Mouse (Mus musculus) c-Kit-positive CD71-negative TER-119-negative erythroid progenitor cells, embryonic 14.5 days (primary cell): ENCODE measurements around the gene Pbx2.

Source experiments
- DNase-seq: peaks from one replicate; pipeline ENCODE4 v3.0.0-alpha.2; 2013; ENCODE audit warnings: low read depth

Pbx2 gene

DNA sequence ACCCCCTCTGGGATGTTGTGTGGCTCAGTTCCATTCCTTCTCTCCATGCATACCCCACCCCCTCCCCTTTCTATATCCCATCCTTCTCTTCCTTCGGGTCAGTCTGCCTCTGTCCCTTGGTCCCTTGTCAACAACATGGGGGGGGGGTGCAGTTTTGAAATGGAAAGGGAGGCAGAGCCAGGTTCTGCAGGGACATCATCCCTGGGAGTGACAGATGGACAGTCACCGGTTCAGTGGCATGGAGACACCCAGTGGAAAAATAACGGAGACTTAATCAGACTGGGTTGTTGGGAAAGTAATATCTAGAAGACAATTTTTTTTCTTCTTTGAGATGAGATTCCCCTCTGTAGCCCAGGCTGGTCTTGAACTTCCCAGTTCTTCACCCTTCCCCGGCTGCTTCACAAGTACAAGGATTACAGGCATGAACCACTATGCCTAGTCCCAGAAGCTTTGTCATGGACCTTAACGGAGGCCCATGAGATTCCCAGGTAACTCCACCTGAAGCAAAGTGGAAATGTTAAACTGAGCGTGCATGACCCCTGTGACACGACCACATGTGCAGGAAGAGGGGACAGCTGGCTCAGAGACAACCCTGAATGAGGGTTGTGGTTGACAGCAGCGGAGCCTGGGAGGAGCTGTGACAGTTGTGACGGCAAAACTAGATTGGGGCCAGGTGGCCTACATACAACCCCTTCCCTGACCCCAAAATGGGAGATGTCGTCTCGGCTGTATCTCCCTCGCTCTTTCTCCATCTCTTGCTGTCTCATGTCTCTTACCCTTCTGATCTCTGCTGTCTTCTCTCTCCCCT lies 38.9 kb downstream of the Pbx2 start:
- no peak for DNase-seq

DNA sequence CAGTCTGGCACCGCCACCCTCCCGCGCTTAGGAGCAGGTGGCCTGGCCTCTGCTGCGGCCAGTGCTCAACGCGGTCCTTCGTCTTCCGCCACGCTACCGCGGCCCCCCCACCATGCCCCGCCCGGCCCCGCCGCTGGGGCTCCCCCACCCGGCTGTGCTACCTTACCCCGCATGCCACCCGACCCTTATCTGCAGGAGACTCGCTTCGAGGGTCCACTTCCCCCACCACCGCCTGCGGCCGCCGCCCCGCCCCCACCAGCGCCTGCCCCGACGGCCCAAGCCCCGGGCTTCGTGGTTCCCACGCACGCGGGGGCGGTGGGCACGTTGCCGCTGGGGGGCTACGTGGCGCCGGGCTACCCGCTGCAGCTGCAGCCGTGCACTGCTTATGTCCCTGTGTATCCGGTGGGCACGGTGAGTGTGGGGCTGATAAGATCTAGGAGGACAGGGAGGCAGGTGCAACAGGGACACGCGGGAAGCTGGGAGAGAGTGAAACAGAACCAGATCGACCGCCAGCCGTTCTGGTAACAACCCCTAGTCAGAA lies 39.8 kb downstream of the Pbx2 start:
- no peak for DNase-seq

DNA sequence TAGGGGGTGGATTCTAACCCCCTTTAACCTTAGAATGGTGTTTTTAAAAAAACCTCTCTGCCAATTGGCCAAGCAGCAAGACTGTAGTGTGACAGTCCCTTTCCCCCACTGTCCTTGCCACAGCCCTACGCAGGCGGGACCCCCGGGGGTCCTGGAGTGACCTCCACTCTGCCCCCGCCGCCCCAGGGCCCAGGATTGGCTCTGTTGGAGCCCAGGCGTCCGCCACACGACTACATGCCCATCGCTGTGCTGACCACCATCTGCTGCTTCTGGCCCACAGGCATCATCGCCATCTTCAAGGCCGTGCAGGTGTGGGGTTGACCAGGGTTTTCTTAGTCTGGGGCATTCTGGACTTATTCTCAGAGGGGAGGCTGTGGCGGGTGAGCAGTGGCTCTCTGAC lies 40.6 kb downstream of the Pbx2 start:
- no peak for DNase-seq

DNA sequence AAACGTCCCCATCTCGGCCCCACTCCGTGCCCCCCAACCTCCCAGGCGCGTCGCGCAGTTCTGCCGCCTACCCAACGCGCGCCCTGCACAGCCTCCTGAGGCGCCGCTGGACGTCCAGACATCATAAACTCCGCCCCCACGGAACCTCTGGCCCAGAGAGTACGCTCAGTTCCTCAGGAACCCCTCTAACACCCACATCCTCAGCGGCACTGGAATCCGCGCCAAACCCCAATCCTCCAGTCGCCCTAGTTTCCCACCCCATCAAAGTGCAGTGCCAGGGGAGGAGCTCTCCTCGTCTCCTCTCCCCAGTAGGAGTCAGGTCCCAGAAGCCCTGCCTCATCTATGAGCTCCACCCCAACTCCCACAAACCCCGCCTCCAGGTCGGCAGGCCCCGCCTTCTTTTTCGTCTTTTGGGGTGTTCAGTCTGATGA lies 41.2 kb downstream of the Pbx2 start:
- no peak for DNase-seq

DNA sequence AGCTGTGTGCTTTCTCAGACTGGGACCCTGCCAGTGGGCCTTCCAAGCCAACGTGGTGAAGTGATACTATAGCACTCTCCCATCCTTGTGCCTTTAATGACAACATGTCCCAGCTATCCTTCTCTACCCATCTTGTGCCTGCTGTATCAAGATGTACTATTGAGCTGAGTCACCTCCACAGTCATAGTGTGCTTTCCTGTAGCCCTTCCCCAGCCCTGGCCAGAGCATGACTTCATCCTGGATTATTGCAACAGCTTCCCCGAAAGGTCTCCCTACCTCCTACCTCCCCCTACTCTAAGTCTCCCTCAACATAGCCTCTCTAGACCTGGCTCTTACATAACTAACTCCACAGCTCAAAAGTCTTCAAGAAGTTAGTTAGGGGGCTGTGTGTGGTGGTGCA lies 44.6 kb downstream of the Pbx2 start:
- DNase-seq, result no peak

DNA sequence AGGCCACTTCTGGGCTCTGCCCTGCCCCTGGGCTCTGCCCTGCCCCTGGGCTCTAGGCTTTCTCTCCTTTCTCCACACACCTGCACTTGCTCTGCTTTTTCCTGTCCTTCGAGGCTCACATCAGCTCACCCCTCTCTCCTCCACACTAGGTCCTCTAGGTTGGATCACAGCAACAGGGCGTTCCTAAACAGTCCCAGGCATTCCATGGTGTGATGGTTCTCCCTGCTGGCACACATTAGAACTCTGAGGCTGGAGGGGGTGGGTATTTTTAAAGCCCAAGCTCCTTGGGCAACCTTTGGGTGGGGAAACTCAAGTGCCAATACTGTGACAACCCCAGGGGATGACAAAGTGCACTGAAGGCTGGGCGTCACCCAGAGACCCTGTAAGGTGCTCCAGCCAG lies 46.4 kb downstream of the Pbx2 start:
- no peak for DNase-seq

DNA sequence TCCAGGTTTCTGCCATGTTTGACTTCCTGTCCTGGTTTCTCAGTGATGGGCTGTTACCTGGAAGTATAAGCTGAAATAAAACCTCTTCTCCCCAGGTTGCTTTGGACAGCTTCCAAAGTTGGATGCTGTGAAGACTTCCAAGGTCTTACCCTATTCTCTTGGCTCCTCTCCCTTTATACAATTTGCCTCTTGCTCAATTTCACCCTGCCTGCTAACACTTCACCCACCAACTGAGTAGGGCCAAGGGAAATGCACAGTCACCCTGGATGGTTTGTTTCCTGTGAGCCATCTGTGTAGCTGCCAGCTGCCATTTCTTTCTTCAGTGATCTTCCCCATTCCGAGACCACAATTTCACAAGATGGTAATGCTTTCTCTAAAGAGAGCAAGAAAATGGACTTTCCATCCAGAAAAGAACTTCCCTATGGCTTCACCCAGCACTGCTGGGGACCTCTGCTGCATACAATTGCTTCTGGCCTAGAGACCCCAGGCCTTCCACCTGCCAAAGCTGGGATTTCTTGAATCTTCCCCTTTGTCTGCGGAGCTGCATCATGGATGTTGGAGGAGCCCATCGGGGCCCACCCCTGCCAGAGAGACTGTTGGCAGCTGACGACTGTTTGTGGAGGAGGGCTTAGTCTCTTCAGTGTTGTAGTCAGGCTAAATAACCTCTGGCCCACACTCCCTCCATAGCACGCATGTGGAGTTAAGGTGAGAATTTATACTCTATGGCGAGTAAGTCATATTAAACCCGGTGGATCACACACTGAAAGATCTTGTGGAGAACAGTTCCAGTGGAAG lies 48.6 kb downstream of the Pbx2 start:
- DNase-seq, result no peak

DNA sequence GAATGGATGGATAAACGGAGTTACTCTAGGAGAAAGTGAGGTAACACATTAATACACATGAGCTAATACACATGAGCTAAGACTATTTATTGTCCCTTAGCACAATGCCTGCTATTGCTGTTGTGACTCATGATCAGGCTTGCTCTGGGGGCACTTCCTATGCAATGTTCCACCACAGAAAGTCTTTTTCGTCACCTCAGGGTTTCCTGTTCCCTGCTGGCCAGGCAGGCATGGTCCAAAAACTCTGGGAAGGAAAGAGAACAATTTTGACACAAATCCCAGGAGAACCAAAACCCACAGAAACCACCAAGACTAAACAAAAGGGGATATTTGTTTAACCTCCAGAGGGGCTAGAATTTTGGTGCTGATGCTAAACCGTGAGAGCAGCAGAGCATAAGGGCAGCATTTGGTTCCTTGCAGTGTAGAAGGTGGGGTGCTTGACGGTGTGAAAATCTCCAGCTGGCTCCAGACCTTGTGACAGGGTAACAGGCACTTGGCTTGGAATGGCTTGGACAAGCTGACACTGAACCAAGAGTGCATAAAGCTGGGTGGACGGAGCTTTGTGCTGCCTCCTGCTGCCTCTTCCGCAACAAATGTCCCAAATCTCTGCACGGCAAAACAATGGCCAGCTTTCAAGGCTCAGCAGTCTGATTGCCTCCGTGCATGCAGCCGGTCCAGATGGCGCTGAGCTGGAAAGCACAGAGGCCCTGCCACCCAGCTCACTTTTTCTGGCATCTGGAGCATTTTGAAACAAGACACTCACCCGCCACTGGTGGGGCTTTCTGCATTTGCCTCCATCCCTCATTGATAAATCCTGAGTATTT lies 49.9 kb downstream of the Pbx2 start:
- no peak for DNase-seq

DNA sequence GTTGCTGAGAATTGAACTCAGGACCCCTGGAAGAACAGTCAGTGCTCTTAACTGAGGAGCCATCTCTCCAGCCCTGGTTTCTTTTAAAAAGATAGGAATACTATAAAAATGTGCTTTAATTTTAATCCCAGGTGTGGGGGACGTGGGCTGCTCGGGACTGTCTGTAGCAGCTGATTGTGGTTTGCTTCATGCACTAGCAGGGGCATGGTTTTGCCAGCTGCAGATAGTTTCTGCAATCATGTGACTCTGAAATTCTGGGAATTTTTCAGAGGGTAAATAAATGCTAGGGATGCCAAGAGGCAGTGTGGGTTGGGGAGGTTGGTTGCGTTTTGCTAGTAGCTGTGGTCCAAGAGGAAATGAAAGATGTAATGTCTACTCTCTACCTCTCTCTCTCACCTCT lies 50.9 kb downstream of the Pbx2 start:
- DNase-seq, result no peak

DNA sequence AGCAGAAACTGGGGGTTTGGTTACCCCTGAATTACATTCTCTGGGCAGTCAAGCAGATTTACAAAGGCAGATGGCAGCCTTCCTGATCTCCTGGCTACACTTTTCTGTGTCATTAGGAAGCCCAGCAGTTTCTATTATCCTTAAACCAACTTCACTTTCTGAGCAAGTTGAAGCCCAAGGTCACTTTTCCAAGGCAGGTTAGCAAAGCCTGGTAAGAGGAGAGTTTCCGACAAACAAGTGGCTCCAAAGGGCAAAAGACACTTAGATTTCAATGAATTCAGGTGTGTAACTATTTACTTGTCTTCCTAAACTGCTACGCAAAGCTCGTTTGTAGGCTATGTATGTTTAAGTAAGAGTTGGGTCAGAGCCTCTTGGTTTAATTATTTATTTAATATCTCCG lies 52.3 kb downstream of the Pbx2 start:
- no peak for DNase-seq

DNA sequence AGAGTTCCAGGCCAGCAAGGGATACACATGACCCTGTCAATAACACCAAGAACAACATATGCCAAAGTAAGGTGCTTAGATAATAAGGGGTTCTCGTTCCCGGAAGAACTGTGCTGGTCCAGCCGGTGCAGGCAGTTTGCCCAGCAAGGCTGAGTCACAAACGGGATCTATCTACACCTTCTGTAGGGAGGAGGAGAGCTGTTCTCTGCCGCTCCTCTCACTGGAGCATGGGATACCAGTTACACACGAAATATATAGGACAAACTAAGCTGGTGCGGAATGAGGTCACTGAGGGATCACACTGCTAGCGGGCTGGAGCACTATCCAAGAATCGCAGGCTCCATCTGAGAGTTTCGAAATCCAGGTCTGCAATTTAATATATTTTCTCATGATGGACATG lies 52.9 kb downstream of the Pbx2 start:
- no peak for DNase-seq

DNA sequence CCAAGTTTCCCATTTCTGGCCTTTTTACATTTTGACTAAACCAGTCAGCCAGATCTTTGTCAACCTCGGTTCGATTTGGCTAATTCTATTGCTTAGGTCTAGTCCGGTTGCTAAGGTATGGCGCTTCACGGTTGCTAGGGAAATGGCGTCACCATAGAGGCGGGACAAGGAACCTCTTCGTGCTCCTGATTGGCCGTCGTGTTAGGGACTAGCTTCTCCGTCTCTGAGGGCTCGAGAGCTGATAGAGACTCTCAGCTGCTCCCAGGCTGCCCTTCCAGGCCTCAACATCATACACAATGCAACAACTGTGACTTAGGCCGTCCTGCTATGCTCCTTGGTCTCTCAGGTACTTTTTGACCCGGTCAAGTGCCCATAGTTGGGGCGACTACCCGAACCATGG lies 53.5 kb downstream of the Pbx2 start, which contains the start of gene Fkbpl:
TSS of gene Fkbpl (plus strand) at position 157 of the 400 bp plus-strand sequence.
- peak; percentile 99 for DNase-seq

DNA sequence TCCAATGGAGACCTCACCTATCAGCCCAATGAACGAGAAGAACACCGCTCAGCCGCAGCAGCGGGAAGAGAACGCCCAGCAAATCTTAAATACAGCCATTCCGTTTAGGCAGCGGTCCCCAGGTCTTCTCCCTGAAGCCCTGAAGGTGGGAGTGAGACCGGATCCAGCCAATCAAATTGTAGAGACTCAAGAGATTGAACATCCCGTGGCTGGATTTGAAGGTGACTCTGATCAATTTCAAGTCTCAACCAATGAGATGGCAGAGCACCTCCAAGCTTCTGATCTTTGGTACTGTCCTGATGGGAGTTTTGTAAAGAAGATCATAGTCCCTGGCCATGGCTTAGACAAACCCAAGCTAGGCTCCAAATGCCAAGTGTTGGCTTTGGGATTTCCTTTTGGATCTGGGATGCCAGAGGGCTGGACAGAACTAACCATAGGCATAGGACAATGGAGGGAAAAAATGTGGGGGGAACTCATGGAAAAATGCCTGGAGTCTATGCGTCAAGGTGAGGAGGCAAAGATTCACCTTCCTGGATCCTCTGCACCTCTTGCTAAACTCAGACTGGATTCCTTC lies 54.3 kb downstream of the Pbx2 start:
- no peak for DNase-seq

DNA sequence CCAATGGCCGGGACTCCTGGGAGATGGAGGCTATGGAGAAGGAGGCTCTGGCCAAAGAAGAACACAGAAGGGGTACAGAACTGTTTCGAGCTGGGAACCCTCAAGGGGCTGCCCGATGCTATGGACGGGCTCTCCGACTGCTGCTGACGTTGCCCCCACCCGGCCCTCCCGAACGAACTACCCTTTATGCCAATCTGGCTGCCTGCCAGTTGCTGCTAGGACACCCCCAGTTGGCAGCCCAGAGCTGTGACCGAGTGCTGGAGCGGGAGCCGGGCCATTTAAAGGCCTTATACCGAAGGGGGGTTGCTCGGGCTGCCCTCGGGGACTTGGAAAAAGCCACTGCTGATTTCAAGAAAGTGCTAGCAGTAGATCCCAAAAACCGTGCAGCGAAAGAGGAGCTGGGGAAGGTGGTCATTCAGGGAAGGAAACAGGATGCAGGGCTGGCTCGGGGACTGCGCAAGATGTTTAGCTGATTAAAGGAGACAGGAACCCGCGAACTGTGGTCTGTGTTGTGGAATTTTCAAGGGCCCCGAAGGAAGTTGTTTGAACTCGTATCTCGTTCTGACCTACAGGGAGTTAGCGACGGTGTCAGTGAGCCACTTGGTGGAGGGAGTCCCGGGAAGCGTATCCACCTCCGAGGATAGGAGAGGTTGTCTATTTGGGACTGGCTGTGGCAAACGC lies 54.9 kb downstream of the Pbx2 start:
- DNase-seq, result no peak
